Mouse (Mus musculus): ENCODE results near the gene Med29. TPM values are rescaled to one million over a fixed set of nuclear protein-coding genes. Genes with fewer than 3 reads are reported as not detected.
"Not testable (repeated sequence)": the region's sequence is repeated elsewhere in the genome, so short reads cannot be mapped to it uniquely, and the experiment has no call there.

The Med29 gene
- polyA plus RNA-seq, 1 experiment from 2014 or later, result 47.2 TPM

DNA sequence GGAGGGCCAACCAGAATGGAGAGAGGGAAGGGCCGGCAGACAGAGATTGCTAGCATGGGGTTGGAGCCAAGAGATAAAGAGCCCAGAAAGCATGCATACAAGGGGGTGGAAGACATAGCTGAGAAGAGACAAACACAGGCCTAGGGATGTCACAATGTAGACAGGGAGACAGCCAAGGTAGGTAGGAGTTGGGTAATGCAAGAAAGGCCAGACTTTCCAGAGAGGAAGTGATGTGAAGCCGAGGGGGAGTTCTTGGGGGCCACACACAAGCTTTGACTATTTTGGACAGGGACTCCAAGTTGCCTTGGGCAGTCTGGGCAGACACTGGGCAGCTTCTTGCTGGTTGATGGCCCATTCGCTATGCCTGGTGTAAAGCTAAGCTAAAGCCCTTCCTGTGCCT lies 9.4 kb upstream of the Med29 start:
- Histone ChIP-seq H3K27me3 (replicated peaks; ENCODE audit: control insufficient read depth, insufficient read depth, low read length) (no peaks in the 10 kb centered on the region), H3K9ac (ENCODE audit: low read depth, low read length) (no peak overlapping the region), H3K4me2 (ENCODE audit: low read length) (no peak overlapping the region), H3K4me3 (ENCODE audit: low read length) (no peak overlapping the region), H3K36me3 (ENCODE audit: control insufficient read depth, insufficient read depth, low read length) (peaks cover 77% of the 10 kb centered on the region), H3K4me1 (ENCODE audit: control insufficient read depth, insufficient read depth, low read depth, low read length) (no peaks in the 10 kb centered on the region), H3K9me3 (ENCODE audit: control insufficient read depth, low read length) (no peaks in the 10 kb centered on the region), H3K27ac (ENCODE audit: low read depth, low read length) (no peak overlapping the region)
- ATAC-seq, result no peak
- 85% methylated on average over 3 of the region's 3 CpGs for WGBS

DNA sequence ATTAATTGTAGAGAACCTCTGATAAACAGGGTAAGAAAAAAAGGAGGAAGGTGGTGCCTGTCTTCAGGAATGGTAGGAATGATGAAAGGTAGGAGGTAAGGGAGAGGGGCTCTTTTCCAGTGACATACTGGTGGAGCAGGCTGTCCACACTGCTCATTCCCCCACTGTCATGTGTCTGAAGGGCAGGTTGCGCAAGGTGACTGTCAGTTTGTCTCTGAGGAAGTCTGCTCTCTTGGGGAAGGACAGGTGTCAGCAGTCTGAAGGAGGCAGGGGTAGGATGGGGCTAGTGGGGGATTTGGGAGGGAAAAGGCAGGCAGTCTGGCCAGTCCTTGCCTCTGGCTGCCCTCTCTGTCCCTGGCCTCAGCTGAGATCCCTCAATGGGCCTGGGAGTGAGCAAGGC lies 8.5 kb upstream of the Med29 start:
- H3K27ac ChIP-seq (ENCODE audit: low read depth, low read length), result no peak overlapping the region
- no peaks in the 10 kb centered on the region for H3K4me1 ChIP-seq (ENCODE audit: control insufficient read depth, insufficient read depth, low read depth, low read length)
- ATAC-seq, result no peak
- no peak overlapping the region for H3K9ac ChIP-seq (ENCODE audit: low read depth, low read length)
- no peaks in the 10 kb centered on the region for H3K27me3 ChIP-seq (replicated peaks; ENCODE audit: control insufficient read depth, insufficient read depth, low read length)
- WGBS, result 100% methylated on average over 1 of the region's 1 CpGs
- peaks cover 75% of the 10 kb centered on the region for H3K36me3 ChIP-seq (ENCODE audit: control insufficient read depth, insufficient read depth, low read length)
- no peak overlapping the region for H3K4me3 ChIP-seq (ENCODE audit: low read length)
- H3K9me3 ChIP-seq (ENCODE audit: control insufficient read depth, low read length), result no peaks in the 10 kb centered on the region
- H3K4me2 ChIP-seq (ENCODE audit: low read length), result no peak overlapping the region

DNA sequence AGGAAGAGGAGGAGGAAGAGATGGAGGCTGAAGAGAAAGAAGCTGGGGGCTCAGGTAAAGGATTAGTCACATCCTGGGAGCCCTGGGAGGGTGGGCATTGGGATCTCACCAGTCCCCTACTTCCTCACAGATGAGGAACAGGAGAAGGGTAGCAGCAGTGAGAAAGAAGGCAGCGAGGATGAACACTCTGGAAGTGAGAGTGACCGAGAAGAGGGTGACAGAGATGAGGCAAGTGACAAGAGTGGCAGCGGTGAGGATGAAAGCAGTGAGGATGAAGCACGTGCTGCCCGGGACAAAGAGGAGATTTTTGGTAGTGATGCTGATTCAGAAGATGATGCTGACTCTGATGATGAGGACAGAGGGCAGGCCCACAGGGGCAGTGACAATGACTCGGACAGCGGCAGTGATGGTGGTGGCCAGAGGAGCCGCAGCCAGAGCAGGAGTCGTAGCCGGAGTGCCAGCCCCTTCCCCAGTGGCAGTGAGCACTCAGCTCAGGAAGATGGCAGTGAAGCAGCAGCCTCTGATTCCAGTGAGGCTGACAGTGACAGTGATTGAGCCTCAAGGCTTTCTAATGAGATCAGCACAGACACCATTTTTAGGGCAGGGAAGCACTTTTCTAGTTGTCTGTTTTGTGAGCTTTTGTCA lies 6.3 kb upstream of the Med29 start:
- Histone ChIP-seq H3K27me3 (replicated peaks; ENCODE audit: control insufficient read depth, insufficient read depth, low read length) (no peaks in the 10 kb centered on the region), H3K4me3 (ENCODE audit: low read length) (no peak overlapping the region), H3K27ac (ENCODE audit: low read depth, low read length) (no peak overlapping the region), H3K9ac (ENCODE audit: low read depth, low read length) (no peak overlapping the region), H3K4me2 (ENCODE audit: low read length) (no peak overlapping the region), H3K9me3 (ENCODE audit: control insufficient read depth, low read length) (no peaks in the 10 kb centered on the region), H3K4me1 (ENCODE audit: control insufficient read depth, insufficient read depth, low read depth, low read length) (peaks cover 2% of the 10 kb centered on the region), H3K36me3 (ENCODE audit: control insufficient read depth, insufficient read depth, low read length) (peaks cover 66% of the 10 kb centered on the region)
- 89% methylated on average over 10 of the region's 10 CpGs for WGBS
- ATAC-seq, result no peak

DNA sequence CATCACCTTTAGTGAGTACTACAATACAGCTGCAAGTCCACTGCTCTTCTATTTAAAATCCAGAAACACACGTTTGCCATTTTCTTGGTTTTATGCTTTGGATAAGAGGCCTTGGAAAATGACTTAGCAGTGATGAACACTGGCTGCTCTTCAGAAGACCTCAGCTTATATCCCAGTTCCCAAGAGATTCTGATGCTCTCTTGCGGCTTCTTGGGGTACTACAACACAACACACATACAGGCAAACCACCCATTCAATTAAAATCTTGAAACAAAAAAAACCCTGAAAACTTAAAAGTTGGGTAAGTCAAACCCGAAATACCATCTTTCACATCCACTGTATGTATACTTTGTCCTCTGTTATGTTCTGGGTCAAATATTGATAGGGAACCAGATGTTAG lies 5.5 kb upstream of the Med29 start:
- no peak overlapping the region for H3K4me3 ChIP-seq (ENCODE audit: low read length)
- H3K9ac ChIP-seq (ENCODE audit: low read depth, low read length), result no peak overlapping the region
- H3K9me3 ChIP-seq (ENCODE audit: control insufficient read depth, low read length), result no peaks in the 10 kb centered on the region
- ATAC-seq, result no peak
- WGBS, result 62% methylated on average over 3 of the region's 3 CpGs
- H3K4me1 ChIP-seq (ENCODE audit: control insufficient read depth, insufficient read depth, low read depth, low read length), result peaks cover 7% of the 10 kb centered on the region
- no peaks in the 10 kb centered on the region for H3K27me3 ChIP-seq (replicated peaks; ENCODE audit: control insufficient read depth, insufficient read depth, low read length)
- H3K4me2 ChIP-seq (ENCODE audit: low read length), result no peak overlapping the region
- no peak overlapping the region for H3K27ac ChIP-seq (ENCODE audit: low read depth, low read length)
- H3K36me3 ChIP-seq (ENCODE audit: control insufficient read depth, insufficient read depth, low read length), result peaks cover 58% of the 10 kb centered on the region

GRCm38 (mm10) chr7:28395425-28395824 lies 2.9 kb upstream of the Med29 start:
- Histone ChIP-seq H3K9ac (ENCODE audit: low read depth, low read length) (no peak overlapping the region), H3K36me3 (ENCODE audit: control insufficient read depth, insufficient read depth, low read length) (peaks cover 44% of the 10 kb centered on the region), H3K27me3 (replicated peaks; ENCODE audit: control insufficient read depth, insufficient read depth, low read length) (no peaks in the 10 kb centered on the region), H3K4me1 (ENCODE audit: control insufficient read depth, insufficient read depth, low read depth, low read length) (peaks cover 13% of the 10 kb centered on the region), H3K9me3 (ENCODE audit: control insufficient read depth, low read length) (no peaks in the 10 kb centered on the region), H3K4me3 (ENCODE audit: low read length) (no peak overlapping the region), H3K4me2 (ENCODE audit: low read length) (no peak overlapping the region), H3K27ac (ENCODE audit: low read depth, low read length) (no peak overlapping the region)
- no peak for ATAC-seq
- 95% methylated on average over 4 of the region's 4 CpGs for WGBS

- H3K4me3 ChIP-seq (ENCODE audit: low read length), result peak overlapping the region; percentile 97
- peaks cover 13% of the 10 kb centered on the region for H3K4me1 ChIP-seq (ENCODE audit: control insufficient read depth, insufficient read depth, low read depth, low read length)
- WGBS, result 7% methylated on average over 22 of the region's 22 CpGs
- peak overlapping the region; percentile 80 for H3K27ac ChIP-seq (ENCODE audit: low read depth, low read length)
- no peaks in the 10 kb centered on the region for H3K9me3 ChIP-seq (ENCODE audit: control insufficient read depth, low read length)
- no peak for ATAC-seq
- peak overlapping the region; percentile 89 for H3K9ac ChIP-seq (ENCODE audit: low read depth, low read length)
- H3K27me3 ChIP-seq (replicated peaks; ENCODE audit: control insufficient read depth, insufficient read depth, low read length), result no peaks in the 10 kb centered on the region
- peak overlapping the region; percentile 91 for H3K4me2 ChIP-seq (ENCODE audit: low read length)
- H3K36me3 ChIP-seq (ENCODE audit: control insufficient read depth, insufficient read depth, low read length), result peaks cover 41% of the 10 kb centered on the region
Observed at GRCm38 (mm10) chr7:28393272-28393951, 904 bp upstream of the Med29 start.

- Histone ChIP-seq H3K4me1 (ENCODE audit: control insufficient read depth, insufficient read depth, low read depth, low read length) (peaks cover 13% of the 10 kb centered on the region), H3K9me3 (ENCODE audit: control insufficient read depth, low read length) (no peaks in the 10 kb centered on the region), H3K27me3 (replicated peaks; ENCODE audit: control insufficient read depth, insufficient read depth, low read length) (no peaks in the 10 kb centered on the region), H3K4me3 (ENCODE audit: low read length) (no peak overlapping the region), H3K9ac (ENCODE audit: low read depth, low read length) (no peak overlapping the region), H3K36me3 (ENCODE audit: control insufficient read depth, insufficient read depth, low read length) (peaks cover 28% of the 10 kb centered on the region), H3K4me2 (ENCODE audit: low read length) (no peak overlapping the region), H3K27ac (ENCODE audit: low read depth, low read length) (no peak overlapping the region)
- no peak for ATAC-seq
- 96% methylated on average over 3 of the region's 3 CpGs for WGBS
Observed at GRCm38 (mm10) chr7:28390331-28390730, 2.2 kb downstream of the Med29 start.

DNA sequence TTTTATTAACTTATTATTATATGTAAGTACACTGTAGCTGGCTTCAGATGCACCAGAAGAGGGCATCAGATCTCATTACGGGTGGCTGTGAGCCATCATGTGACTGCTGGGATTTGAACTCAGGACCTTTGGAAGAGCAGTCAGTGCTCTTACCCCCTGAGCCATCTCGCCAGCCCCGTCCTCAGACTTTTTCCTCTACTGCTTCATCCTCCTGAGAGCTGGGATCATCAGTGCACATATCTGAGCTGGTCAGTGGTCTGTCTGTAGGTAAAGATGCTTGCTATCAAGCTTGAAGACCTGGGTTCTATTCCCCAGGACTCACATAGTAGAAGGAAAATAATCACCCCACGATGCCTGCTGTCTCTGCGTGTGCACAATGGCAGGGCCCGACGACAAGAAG lies 5.1 kb downstream of the Med29 start:
- H3K4me3 ChIP-seq (ENCODE audit: low read length); H3K9me3 ChIP-seq (ENCODE audit: control insufficient read depth, low read length); H3K27ac ChIP-seq (ENCODE audit: low read depth, low read length); H3K27me3 ChIP-seq (replicated peaks; ENCODE audit: control insufficient read depth, insufficient read depth, low read length); H3K9ac ChIP-seq (ENCODE audit: low read depth, low read length); ATAC-seq; H3K4me2 ChIP-seq (ENCODE audit: low read length): not testable (repeated sequence)
- WGBS, result 88% methylated on average over 7 of the region's 7 CpGs
- H3K4me1 ChIP-seq (ENCODE audit: control insufficient read depth, insufficient read depth, low read depth, low read length), result peaks cover 12% of the 10 kb centered on the region
- H3K36me3 ChIP-seq (ENCODE audit: control insufficient read depth, insufficient read depth, low read length), result peaks cover 23% of the 10 kb centered on the region

DNA sequence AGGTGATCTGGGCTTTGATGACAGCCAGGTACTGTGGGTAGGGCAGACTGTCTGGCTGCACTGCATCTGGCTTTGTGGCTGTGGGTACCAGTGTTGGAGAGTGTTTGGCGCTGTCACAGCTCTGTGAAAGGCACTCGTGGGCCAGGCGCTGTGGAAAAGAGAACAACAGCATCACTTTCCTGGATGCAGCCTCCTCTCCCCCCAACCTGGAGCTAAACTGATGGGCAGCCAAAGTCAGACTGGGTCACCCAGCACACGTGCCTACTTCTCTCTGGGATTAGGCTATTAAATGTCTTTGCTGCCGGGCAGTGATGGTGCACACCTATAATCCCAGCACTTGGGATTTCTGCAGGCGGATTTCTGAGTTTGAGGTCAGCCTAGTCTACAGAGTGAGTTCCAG lies 5.6 kb downstream of the Med29 start:
- not testable (repeated sequence) for H3K9ac ChIP-seq (ENCODE audit: low read depth, low read length); H3K9me3 ChIP-seq (ENCODE audit: control insufficient read depth, low read length); H3K27ac ChIP-seq (ENCODE audit: low read depth, low read length); H3K4me2 ChIP-seq (ENCODE audit: low read length); H3K4me3 ChIP-seq (ENCODE audit: low read length); ATAC-seq; H3K27me3 ChIP-seq (replicated peaks; ENCODE audit: control insufficient read depth, insufficient read depth, low read length)
- Histone ChIP-seq H3K36me3 (ENCODE audit: control insufficient read depth, insufficient read depth, low read length) (peaks cover 23% of the 10 kb centered on the region), H3K4me1 (ENCODE audit: control insufficient read depth, insufficient read depth, low read depth, low read length) (peaks cover 13% of the 10 kb centered on the region)
- WGBS, result 90% methylated on average over 5 of the region's 6 CpGs
